Mouse (Mus musculus) CD8-positive naive resting alpha-beta T cell, adult 2 months (primary cell): ENCODE measurements at regions not wholly inside any gene's neighbourhood (a gene's known extent, or its start where the extent isn't known, plus 50 kb on each side); places are given as distances from the start of the nearest gene placed in this dataset.

Source experiments
- DNase-seq, 2 experiments: peaks; one replicate each; pipeline ENCODE4 v3.0.0; 2022; ENCODE audit warnings: low read depth in 2 of 2, low spot score in 2 of 2

DNA sequence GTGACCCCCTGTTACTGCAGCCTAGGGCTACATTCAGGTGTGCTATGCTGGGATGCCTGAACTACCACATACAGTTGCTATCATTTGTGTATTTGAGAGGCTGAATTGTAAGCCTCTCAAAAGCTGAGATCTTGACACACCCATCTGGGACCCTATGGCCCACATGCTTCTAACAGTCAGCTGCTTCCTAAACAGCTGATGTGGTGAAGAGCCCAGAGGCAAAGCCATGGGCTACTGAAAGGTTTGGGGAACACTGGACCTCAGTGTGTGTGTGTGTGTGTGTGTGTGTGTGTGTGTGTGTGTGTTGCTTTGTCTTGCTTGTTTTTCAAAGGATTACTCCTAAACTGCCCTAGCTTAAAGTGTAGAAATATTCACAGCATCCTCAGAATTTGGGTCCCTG, 75.0 kb downstream of the Lbh start:
- DNase-seq = no peak

DNA sequence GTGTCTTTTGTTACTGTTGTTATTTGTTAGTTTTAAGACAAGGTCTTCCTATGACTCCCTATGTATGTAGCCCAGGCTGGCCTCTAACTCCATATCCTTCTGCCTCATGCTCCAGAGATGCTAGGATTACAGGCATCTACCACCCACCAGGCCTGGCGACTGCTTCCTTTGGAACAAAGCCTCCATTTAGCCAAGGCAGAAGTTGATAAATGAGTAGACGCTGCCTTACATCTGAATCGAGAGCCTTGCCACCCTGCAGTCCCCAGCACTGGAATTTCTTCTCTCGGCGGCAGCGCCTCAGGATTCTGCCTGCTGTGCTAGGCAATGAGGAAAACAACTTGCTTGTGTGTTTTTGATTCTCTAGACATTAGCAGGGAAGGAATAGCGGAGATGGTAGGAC, 75.5 kb downstream of the Lbh start:
- DNase-seq = no peak

DNA sequence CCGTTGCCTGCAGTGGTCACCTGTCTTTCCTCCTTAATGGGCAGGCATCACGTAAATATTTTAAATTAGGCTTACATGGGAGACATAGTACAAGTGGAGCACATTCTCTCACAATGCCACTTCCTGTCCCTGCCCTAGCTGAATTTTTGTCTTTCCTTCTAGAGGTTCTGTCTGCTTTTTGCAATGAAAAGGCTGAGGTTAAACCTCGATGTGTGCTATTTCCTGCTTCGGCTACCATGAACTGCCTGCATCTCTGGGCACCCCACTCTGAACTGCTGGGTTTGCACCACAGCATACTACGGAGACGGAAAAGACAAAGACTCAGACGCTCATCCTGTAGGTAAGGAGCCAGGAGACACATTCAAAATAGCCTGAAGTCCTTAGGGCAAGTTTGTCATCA, 78.4 kb downstream of the Lbh start:
- DNase-seq = peak; percentile 39 to 64

DNA sequence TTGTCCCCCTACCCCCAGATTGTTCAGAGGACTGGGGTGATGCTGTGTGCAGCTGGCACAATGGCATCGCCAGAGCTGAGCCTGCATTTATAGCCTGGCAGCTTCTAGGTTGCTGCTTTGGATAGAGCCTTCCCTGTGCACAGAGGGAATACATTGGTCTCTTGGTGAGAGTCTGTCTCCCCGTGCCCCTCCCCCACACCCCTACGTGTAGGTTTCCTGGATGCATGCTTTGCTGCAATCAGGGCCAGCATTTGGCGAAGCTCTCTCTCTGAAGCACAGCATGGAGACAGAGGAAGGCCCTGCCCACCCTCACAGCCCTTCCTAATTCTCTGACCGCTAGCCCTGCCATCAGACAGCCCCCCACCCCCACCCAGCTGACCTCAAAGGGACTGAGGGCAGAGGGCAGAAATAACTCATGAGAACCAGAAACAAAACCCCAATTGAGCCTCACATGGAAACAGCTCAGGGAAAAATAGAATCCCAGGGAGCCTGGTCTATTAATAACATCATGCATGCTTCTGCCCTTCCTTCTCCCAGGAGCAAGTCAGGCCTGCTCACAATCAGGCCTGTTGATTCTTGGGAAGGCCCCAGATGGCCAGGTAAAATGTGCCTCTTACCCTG, 79.3 kb downstream of the Lbh start:
- no peak for DNase-seq

DNA sequence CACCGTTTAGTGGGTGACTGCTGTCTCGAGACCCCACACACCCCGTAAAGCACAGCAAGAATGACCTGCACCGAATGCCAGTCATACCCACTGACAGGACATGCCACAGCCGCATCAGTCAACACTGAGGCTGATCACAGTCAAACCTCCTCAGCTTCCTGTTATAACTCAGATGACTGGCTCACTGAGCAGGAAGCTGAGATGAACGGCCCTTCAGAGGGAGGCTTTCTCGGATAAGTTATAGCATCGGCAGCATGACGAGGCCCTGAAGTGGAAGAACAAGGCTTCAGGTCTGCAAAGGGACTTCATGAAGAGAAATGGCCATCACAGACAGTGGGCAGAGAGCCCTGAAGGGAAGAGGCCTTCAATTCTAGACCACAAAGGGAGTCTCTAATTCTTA, 87.0 kb downstream of the Lbh start:
- DNase-seq = peak; percentile 37 to 49

DNA sequence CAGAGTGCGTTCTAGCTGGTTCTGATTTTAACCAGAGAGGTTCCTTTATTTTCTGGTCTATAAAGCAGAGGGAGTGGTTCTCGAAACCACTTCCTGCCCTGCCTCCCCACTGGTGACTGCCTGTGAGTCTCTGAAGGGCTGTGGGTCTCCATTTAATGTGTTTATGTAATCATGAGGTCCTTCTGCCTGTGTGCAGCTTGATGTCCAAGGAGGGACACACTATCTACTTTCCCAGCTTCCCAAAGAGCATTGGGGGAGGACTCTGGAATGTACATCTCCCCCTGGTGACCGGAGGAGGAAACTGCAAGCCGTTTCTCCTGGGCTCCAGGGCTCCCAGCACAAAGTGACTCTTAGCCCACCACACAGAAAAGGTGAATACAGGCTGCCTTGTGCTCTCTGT, 90.8 kb downstream of the Lbh start:
- peak; percentile 58 to 70 for DNase-seq

DNA sequence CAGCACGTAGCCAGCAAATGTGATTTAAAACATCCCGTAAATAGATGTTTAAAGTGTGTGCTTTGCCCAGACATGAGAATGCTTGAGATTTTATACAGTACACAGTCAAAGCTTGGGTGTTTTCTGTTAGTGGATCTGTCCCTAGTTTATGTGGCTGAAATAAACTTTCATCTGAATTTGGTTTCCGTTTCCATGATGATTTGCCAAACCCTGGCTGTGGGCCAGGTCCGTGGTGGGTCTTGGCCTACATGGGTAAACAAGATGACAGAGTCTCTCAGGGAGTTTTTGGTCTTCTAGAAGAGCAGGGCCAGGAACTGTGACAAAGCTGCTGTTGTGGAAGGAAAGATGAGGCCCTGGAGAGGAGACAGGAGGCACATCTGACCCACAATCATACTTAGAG, 91.9 kb downstream of the Lbh start:
- peak; percentile 85 to 90 for DNase-seq

DNA sequence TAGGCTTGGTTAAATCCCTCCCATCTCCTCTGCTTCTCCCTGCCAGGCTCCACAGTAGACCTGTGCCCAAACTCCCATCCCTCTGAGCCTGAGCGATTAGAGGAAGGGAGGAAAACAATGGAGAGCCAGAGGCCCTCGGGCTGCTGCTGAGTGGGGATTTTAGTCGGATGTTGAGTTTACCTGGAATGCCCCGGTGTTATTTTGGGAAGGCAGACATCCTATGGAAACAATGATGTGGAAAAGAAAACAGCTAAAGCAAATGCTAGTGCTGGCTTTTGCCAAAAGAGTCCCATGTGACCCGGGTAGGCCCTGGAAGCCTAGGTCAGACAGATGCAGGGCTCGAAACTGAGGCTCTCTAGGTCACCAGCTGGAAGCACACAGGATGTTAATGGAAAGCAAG, 94.3 kb downstream of the Lbh start:
- DNase-seq = no peak

DNA sequence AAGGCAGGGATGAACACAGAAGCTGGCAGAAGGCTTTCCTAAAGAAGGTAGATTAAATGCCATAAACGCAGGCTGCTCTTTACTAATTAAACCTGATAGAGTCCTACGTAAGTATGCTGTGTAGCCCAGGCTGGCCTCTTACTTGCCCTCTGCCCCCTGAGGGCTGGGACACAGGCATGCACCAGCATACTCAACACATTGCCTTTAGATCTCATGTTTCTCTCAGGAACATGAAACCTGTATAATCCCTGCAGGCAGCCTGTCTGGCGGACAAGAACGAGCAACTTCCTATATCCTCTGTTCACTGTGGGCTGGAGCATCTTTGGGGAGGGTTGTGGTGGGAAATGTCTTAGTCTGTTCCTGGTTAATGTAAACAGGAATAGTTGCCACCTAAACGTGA, 94.8 kb upstream of the Lclat1 start:
- no peak for DNase-seq

DNA sequence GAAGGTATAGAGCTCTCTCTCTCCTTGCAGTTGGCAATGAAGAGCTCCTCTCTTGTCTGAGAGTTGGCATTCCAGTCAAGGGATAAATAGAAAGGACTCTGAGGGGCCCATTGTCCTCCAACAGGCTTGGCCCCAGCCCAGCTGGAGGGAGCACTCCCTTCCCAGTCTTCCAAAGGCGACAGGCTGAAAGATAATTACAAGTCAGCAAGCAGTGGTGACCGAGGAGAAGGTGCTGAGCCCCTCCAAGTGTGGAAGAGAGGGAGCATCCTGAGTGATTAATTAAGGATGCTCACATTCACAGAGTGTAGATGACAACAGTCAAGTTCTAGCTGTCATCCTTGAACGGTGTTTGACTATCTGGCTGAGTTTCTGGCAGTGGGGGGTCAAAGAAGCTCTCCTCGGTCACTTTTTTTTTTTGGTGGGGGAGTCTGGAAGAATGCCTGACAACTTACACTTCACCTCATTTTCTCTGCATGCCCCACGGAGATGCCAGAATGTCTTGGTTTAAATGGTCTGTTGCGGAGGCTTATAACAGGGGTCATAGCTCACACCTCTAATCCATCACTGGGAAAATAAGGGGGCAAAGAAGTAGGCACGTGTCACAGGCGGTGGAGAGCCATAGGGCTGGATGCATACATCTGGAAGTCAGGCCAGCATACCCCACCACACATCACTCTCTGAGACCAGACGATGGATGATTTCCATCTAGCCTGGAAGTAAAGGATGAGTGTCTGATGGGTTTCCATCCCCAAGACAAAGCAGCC, 93.5 kb upstream of the Lclat1 start:
- DNase-seq = no peak

DNA sequence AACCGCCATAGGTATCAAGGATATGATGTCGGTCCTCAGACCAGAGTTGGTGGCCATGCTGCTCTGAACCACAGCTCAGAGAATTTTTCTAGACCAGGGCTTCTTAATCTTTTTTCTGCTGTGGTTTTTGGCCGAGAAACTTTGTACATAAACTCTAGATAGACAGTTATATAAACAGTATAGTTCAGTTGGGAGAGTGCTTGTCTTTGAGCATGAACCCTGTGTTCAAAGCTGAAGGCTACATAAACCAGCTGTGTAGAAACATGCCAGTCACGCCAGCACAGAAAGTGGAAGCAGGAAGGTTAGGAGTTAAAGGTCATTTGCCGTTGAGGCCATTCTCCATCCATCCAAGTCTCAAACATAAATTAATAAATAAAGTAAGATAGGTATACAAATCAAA, 90.6 kb upstream of the Lclat1 start:
- DNase-seq = no peak

DNA sequence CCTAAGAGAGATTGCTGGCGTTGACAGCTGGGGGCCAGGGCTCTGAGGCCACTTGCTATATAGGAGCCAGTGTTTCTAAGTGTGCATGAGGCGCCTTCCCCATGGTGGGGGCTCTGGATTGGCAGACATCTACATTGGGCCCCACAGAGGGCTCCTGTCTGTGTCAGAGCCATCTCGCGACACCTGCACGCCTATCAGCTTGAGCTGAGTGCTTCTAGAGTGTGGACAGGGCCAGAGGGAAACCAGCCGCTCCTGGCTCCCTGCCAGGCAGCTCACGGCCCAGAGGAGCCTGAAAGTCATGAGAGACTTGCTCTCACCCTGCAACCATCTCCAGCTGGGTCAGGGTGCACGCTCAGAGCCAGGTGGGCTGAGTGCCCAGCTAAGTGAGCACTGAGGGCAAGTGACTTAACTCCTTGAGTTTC, 85.1 kb upstream of the Lclat1 start:
- DNase-seq = no peak

DNA sequence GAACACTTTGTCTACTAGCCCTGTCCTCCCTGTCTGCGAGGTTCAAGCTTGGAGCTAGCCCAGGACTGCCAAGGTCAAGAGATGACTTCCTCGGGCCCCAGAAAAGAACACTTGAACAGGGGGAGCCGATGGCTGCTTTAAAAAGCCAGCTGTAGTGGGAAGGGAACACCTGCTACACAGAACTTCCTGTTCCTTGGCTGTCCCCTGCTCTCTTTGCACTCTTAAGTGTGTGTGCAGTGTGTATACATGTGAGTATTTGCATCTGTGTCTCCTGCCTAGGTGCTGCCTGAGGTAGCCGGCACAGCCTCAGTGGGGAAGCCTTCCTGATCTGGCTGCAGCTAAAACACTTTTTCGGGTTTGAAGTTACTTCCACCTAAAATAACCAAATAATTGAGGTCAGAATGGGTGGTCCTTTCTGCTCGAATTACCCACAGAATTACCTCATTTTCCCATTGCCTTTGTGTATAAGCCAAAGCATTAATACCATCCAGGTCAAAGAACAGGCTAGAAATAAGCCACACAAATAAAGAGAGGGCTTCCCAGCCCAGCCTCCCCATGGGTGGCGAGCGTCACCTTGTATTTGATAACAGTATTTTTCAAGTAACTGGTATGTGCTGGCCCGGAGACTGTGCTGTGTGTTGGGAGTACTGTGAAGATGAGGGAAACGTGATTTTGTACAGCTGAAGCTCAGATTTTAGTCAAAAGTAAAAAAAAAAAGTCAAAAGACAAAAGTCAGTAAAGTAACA, 84.2 kb upstream of the Lclat1 start:
- DNase-seq = no peak

DNA sequence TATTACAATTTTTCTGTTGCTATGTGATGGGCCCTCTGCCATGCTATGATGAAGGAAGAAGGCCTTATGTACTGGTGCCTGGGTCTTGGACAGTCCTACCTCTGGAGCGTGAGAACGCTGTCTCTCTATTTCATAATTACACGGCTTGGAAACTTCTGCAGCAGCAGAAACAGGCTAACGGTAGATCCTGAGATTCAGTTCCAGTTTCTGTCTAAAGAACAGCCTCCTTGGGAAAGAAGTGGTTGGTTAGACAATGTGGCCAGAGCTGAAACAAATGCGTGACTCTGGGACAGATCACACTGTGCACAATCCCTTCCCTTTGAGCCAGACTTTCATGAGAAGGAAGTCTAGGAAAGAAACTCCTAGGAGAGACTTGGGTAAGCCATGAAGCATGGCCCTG, 80.7 kb upstream of the Lclat1 start:
- DNase-seq = no peak

DNA sequence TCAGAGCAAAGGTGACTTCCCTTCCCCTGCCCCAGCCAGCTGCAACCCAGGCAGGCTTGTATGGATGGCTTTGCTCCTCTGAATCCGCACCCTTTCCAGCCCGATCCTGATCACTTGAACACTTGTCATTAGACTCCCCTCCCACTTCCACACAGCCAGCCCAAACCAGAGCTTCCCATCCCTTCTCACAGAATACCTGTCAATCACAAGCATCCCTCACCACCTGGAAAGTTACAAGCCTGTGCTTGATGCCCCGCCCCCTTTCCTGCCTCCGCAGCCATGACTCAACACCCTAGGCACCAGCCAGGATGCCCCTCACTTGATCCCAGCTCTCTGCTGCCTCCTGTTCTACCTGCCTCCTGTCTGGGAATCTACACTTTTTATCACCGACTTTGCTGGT, 76.0 kb upstream of the Lclat1 start:
- DNase-seq = no peak

DNA sequence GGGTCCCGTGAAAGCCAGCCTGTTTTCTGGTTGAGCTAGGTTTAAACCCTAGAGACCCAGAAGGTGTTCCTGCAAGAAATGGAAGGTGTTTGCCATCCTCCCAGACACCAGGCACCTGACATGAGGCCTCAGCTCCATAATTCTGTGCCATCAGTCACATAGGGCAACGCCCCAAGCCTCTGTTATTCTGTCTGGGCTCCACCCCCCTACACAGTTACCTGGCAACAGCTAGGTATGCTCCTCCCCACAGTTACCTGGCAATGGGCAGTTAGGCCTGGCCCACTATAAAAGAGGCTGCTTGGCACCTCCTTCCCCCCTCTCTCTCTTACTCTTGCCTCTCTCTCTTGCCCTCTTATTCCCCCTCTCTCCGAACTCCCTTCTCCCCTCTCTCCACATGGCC, 75.5 kb upstream of the Lclat1 start:
- DNase-seq = no peak

DNA sequence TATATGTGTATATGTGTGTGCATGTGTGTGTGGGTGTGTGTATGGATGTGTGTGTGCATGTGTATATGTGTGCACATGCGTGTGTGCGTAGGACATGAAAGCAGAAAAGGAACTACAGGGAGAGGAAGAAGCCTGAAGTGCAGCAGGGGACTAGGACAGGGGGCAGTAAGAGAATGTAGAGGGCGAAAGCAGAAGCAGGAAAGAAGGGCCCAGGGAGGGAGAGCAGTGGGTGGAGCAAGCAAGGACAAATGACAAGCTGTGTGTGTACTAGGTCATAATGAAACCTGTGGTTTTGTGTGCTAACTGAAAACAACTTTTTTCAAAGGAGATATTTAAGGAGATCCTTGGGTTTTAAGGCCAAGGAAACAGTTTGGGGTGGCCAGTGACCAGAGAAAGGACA, 73.4 kb upstream of the Lclat1 start:
- peak in 1 of 2 experiments; percentile 30 for DNase-seq

DNA sequence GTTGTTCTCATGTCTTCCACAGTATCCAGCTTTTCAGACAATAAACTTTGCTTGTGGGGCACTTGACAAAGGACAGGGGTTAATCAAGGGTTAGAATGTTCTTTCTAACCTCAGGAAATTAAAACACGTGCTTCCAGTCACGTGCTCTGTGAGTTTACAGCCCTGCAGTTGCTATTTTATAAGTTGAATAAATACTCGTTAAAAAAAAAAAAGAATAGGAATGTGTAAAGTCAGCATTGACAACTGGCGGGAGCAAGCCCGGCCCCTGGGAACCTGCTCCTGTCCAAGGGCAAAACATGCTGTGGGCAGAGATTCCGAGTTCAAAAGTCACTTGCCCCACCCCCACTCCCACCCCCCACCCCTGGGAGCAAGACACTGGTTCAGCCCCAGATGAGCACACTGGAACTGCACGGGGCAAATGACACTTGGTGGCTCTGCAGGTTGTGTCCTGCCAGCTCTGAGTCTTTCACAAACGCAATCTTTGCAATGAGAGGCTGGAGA, 72.8 kb upstream of the Lclat1 start:
- peak in 1 of 2 experiments; percentile 22 for DNase-seq

DNA sequence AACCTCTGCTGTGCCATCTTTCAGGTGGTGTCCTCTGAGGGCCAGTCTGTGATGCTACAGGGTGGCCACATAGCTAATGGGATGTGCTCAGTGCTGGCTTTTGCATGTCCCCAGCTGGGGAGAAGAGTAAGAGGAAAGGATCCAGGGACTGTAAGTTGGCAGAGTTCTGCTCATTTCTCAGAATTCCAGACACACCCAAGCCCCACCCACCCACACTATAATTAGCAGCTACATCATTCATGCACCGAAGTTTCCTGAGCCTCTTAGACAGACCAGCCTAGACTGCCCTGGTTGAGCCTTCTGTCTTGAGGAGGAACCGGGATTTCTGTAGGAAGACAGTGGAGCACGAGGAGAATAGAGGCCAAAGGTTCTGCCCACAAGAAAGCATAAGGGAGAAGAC, 70.9 kb upstream of the Lclat1 start:
- DNase-seq = no peak

DNA sequence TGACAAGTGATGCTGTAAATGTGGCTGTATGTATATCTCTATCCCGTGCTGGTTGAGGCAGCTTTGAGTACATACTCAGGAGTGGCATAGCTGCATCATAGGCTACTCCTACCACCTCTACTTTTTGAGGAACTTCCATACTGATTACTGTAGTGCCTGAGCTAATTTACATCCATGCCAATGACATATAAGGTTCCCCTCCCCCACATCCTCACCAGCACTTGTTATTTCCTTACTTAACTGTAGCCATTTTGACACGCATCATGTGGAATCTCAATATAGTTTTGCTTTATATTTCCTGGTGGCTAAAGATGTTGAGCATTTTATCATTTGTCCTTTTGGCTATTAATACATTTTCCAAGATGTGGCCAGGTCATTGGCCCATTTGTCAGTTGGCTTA, 69.2 kb upstream of the Lclat1 start:
- no peak for DNase-seq

DNA sequence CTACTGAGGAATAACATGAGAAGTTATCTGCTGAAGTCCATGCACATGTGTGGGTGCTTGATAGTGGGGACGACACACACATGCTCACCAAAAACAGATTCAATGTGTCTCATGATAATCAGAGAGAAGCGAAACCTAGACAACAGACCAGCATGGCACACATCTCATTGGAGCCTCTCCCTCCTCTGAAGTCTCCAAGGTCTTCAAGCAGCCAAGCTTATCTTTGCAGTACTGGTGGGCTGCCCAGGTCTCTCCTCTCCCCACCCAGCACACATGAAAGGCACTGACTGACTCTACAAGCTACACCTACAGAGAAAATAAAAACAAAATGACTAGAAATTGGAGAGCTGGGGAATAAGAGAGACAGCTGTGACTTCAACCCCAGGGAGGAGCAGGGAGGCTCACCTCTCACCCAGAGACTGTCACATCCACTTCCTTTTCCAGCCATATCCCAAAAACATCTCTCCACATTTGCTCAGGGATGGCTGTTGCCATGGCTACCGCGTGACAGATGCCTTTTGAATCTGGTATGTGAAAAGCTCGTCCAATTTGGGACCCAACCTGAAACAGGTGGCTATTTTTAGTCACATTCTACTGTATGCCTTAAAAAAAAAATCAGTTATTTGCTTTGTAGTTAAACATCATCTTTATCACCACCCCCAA, 62.7 kb upstream of the Lclat1 start:
- no peak for DNase-seq

DNA sequence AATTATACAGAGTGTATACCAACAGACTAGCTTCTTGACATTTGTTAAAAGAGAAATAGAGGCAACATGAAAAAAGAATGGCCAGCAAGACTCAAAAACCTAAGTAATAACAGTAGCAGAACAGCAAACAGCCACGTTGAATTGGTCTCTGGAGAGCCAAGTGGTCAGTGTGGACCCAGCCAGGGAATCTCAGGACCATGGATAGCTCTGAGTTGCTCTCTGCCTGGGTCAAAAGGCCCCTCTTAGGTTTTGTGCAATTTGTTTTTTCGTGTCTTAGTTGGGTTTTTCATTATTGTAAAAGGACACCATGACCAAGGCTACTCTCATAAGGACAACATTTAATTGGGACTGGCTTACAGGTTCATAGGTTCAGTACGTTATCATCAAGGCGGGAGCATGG, 60.8 kb upstream of the Lclat1 start:
- DNase-seq = no peak
